Mouse (Mus musculus): ENCODE data around the gene Nt5m.

Nt5m gene

DNA sequence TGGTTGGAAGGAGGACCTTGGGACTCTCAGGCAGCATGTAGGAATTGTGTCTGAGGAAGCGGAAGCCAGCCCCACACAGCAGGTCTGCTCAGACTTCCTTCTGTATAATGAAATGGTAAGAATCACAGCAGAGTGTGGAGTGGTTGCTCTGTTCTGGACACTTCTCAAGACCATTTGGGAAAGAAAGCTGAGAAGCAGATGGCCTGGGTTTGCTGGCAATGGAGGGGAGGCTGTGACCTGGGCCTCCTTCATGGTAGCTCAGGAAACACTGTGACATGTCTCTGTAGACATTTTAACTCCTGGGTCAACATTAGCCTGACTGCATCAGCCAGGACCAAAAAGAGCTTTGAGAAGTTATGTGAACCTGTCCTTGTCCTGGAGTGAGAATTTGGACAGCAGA lies 61.7 kb downstream of the Nt5m start:
- in situ Hi-C loops (cut with MboI; ENCODE audit: low sequenced_read_pairs) = no loop called here

DNA sequence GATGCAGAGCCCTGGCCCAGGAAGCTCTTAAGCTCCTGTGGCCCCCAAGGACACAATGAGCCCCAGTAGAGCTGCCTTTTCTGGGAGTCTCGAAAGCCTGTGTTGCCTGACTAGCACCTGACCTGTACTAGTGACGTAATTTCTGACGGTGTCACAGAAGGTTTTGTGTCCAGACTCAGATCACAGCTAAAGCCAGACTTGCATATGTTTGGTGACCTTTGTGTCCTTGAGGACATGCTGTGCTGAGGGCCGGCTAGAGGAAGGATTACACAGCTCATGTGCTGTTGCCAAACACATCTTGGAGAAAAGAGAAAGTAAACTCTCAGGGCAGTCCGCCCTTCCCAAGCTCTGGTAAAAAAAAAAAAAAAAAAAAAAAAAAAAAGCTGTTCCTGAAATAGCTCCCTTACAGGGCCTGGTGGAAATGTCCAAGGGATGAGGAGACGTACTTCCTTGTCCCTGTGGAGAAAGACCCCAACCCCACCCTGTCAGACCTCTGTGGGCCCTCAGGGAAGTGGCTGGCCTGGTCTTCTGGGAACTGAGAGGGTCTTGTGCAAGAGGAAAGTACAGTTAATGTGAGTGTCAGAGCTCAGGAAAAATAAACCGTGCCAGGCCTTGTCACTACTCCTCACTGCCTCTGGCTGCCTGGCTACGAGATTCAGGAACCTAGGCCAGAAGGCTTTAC lies 62.9 kb downstream of the Nt5m start:
- in situ Hi-C loops (cut with MboI; ENCODE audit: low sequenced_read_pairs) = no loop called here

DNA sequence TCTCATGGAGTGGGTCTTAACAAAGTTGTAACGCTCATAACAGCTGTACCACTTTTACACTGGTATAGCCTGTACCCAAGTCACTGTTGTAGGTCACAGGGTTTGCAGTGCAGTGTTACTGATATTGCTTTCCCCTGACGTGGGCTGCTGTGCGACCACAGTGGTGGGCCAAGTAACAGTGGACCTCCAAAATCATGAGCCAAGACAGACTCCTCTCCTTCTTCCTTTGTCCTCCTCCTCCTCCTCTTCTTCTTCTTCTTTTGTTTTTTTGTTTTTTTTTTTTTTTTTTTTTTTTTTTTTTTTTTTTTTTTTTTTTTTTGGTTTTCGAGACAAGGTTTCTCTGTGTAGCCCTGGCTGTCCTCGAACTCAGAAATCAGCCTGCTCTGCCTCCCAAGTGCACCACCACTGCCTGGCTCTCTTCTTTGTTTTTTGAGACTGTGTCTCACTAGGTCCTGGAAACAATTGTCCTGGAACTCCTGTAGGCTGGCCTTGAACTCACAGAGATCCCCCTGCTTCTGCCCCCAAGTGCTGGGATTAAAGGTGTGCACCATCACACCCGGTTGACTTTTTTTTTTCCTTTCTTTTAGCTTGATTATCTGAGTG lies 67.4 kb downstream of the Nt5m start:
- in situ Hi-C loops (cut with MboI; ENCODE audit: low sequenced_read_pairs) = no loop called here

DNA sequence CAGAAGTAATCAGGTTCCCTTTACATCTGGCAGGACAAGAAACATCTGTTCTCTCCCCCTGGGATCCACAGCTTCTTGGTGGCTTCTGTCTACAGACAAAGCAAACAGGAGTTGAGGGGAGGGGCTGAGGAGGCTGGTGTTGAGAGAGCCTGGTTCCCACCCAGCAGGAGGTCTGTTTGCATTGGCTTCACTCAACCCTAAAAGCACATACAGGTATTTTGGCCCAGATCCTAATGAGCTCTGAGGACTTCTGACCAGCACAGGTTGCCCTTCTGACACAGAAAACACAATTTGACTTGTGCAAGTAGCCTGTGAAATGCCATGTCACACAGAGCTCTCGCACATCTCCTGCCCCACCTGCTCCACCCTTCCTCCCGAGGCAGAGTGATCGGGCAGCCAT lies 69.2 kb downstream of the Nt5m start:
- in situ Hi-C loops (cut with MboI; ENCODE audit: low sequenced_read_pairs) = no loop called here

DNA sequence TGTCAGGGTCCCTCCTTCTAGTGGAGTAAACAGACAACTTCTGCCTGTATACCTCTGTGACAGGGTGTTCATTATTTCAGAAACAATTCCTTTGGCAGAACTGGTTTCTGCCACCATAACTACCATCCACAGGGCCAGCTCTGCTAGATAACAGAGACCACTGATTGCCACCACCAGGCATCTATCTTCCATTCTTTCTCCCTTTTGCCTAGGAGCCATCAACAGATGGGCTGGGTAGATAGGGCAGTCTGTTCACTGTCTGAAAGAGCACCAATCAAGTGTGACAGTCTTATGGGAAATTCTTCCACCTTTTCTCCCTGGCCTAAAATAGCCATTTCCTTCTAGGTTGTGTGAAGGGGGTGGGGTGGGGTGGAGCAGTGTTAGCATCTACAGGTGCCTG lies 71.3 kb downstream of the Nt5m start:
- in situ Hi-C loops (cut with MboI; ENCODE audit: low sequenced_read_pairs) = no loop called here

DNA sequence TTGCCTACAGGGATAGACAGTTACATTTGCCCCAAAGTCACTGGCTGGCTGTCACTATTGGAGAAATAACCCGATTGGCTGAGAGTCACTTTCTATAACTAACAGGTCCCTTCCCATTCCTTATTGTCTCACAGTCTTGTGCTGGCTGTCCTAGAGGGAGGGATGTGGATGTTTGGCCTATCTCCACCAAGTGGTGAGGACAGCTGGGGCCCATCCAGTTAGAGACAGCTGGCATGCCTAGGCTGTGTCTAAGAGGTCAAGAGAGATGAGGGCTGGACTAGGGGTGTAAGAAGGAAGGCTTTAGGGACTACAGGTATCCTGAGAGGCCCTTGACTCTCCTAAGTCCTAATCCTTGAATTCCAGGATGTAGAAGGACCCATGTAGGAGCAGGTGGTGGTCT lies 72.3 kb downstream of the Nt5m start:
- in situ Hi-C loops (cut with MboI; ENCODE audit: low sequenced_read_pairs) = no loop called here

DNA sequence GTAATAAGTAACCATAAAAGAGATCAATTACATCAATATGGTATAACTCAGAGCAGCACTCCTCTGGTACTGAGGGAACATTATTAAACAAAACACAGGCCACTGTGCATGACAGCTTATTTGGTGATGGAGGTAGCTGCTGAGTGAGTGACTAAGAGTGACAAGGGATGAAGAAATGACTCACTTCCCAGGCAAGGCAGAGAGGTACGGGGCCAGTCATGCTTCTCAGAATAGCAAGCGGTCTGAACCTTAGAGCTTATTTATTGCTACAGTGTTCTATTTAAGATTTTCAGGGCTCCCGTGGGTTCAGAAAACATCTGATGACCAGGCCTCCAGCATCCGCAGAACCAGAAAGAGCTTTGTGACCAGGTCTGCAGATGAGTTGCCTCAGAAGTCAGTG lies 74.5 kb downstream of the Nt5m start:
- in situ Hi-C loops (cut with MboI; ENCODE audit: low sequenced_read_pairs) = no loop called here

DNA sequence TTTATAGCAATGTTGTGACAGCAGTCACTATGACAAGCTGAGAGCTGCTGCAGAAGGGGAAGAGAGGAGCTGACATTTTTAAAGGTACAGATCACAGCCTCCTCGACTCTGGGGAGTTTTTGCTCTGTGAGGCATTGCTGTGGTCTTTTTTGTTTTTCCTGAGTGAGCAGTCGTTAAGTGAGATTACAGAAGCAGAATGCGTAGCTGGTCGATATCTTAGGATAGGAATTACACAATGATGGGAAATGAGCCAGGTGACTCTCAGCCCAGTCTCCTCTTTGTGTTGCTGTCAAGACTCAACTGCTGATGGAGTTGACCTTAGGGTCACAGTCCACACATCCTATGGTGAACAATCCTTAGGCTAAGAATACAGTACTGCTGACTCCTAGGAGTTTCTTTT lies 78.8 kb downstream of the Nt5m start:
- in situ Hi-C loops (cut with MboI; ENCODE audit: low sequenced_read_pairs) = no loop called here

DNA sequence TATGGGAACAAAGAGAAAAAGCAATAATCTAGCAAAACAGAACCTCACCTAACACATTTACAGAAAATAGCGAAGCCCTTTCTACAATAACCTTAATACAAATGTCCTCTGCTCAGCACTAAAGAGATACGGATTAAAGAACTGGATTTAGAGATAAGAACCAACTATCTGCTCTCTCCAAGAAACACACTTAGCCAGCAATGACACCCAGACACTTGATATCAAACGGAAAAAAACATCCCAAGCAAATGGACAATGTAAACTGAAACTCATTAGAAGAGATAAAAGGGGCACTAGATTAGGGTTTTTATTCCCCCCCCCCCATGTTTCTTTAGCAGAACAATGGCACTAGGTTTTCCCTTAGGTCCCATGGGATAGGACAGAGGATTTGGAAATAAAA lies 80.2 kb downstream of the Nt5m start:
- in situ Hi-C loops (cut with MboI; ENCODE audit: low sequenced_read_pairs) = no loop called here

DNA sequence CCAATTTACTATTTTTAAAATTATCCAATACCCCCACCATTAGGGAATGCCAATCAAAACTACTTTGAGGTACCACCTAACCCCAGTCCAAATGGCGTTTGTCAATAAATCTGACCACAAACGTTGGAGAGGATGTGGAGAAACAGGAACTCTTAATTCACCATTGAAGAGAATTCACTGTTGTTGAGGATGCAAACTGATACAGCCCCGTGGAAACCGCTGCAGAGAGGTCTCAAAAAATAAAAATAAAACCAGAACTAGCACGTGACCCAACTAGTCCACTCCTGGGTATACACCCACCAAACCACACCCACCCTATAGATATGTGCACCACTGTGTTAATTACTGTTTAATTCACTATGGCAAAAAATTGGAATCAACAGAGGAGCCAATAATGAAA lies 81.1 kb downstream of the Nt5m start:
- in situ Hi-C loops (cut with MboI; ENCODE audit: low sequenced_read_pairs) = no loop called here

DNA sequence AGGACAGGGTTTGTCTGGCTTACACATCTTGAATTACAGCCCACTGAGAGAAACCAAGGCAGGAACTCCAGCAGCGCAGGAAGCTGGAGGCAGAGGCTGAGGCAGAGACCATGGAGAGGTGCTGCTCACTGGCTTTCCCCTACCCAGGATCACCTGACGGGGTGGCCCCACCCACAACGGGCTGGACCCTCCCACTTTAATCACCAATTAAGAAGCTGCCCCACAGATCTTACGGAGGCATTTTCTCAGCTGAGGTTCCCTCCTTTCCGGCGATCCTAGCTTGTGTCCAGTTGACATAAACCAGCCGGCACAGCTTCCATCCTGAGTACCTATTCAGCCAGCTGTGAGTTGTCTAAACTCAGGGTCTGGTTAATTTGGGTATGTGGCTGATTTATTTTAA lies 82.0 kb downstream of the Nt5m start:
- in situ Hi-C loops (cut with MboI; ENCODE audit: low sequenced_read_pairs) = no loop called here

DNA sequence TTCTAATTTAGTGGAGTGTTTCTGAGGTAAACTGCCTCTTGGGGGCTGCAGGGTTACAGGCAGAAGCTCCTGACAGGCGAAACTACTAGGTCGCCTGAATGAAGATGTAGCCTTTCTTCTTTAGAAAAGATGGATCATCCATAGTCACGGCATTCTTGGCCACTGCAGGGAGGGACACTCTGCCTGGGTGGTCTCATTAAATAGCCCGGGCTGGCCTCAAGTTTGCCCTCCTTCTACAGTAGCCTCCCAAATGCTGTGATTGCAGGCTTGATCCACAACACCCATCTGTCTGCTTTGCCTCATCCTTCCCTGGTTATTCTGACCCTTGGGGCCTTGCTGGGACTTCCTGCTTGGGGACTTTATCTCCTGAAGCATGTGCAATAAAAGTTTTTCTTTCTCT lies 90.8 kb downstream of the Nt5m start:
- in situ Hi-C loops (cut with MboI; ENCODE audit: low sequenced_read_pairs) = no loop called here
